18 mouse cellular contexts compared by ENCODE assay signal in the genomic region with DNA sequence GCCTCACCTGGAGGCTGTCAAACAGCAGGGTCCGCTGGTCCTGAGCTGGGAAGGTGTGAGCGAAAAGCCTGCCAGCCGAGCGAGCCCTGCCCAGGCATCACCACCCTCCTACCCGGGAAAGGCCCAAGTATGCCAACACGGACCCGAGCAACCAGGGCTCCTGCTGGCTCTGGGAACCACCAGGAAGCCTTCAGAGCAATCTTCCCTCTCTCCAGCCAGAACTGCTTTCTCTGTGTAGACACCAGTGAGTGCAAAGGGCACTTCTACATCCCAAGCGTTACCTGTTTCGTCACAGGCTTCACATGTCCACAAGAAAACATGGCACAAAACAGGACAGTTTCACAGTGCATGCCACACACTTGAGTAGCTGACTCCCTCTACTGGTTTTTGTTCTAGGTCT.
"Had no signal": no experiment of that assay in that cellular context is flagged by ENCODE, and none has a peak within 500 bp of the region (broad histone marks: within the 10 kb centered on the region; RNA-seq: fewer than 3 reads in every experiment).

No protein-coding gene starts in this region.

- DNase-seq: kidney, adult 18-20 months; kidney, adult 9 months; kidney, postnatal 14 days; kidney, postnatal 4 days; layer of hippocampus, adult 9-11 months; layer of hippocampus, postnatal 36 days; lung, adult 18-20 months; lung, postnatal 10 days; lung, postnatal 36 days; midbrain, embryonic 14.5 days; thymus, adult 18-20 months; thymus, postnatal 36 days had no signal

- H3K4me3 ChIP-seq: left cerebral cortex, adult 2 months; liver, embryonic 12.5 days; liver, embryonic 15.5 days; lung, embryonic 15.5 days; megakaryocyte, embryonic 14.5 days; midbrain, embryonic 10.5 days had no signal

- H3K4me1 ChIP-seq: liver, embryonic 15.5 days; lung, embryonic 15.5 days had no signal

- H3K27me3 ChIP-seq: liver, embryonic 12.5 days; liver, embryonic 15.5 days; megakaryocyte, embryonic 14.5 days had no signal

- H3K4me2 ChIP-seq: liver, embryonic 12.5 days; liver, embryonic 15.5 days; lung, embryonic 15.5 days had no signal

- H3K36me3 ChIP-seq: liver, embryonic 12.5 days had no signal

- H3K27ac ChIP-seq: left cerebral cortex, adult 2 months; liver, embryonic 12.5 days; liver, embryonic 15.5 days; lung, embryonic 15.5 days; midbrain, embryonic 10.5 days had no signal

- H3K9me3 ChIP-seq: liver, embryonic 12.5 days; liver, embryonic 15.5 days; lung, embryonic 15.5 days; megakaryocyte, embryonic 14.5 days; midbrain, embryonic 10.5 days had no signal

- ATAC-seq: liver, embryonic 12.5 days had no signal

- H3K9ac ChIP-seq: liver, embryonic 12.5 days; liver, embryonic 15.5 days; lung, embryonic 15.5 days had no signal
